Mouse (Mus musculus) adrenal gland, postnatal 36 days (tissue): Measurements from ENCODE around the gene Cntn1. TPM values are rescaled to one million over a fixed set of nuclear protein-coding genes. Genes with fewer than 3 reads are reported as not detected.

Experiments
- DNase-seq, 2 experiments: peaks; one replicate each; pipeline ENCODE4 v3.0.0; 2021; ENCODE audit warnings: mixed read lengths in 1 of 2
- total RNA-seq, 2 experiments: library from RNA; stranded (reverse); gene quantifications; 2 replicates each; pipeline ENCODE4 v1.2.3; 2021

Cntn1 gene
- total RNA-seq, 2 experiments from 2014 or later = 2.4 to 2.5 TPM

GRCm38 (mm10) chr15:92137026-92137425 lies 86.1 kb downstream of the Cntn1 start:
- no peak for DNase-seq

GRCm38 (mm10) chr15:92141972-92142371 lies 91.0 kb downstream of the Cntn1 start:
- DNase-seq = no peak

DNA sequence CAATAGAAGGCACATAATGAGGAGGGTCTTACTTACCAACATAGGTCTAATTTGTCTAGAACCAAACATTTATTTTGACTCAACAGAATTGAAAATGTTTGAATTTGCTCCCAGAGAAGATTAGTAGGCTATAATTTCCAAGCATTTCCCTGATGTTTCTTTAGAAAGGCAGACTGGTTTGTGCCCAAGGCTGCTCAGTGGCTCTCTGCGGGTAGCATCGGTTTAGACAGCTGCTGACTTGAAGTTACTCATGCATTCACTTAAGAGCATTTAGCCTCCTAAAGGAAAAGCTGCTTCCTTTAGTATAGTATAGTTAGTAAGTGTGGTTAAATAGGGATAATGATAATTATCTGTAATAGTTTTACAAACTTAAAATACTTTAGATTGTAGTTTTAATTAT lies 104.0 kb downstream of the Cntn1 start:
- DNase-seq = no peak

- DNase-seq = no peak
These were observed 109.8 kb downstream of the Cntn1 start for GRCm38 (mm10) chr15:92160855-92161162.

DNA sequence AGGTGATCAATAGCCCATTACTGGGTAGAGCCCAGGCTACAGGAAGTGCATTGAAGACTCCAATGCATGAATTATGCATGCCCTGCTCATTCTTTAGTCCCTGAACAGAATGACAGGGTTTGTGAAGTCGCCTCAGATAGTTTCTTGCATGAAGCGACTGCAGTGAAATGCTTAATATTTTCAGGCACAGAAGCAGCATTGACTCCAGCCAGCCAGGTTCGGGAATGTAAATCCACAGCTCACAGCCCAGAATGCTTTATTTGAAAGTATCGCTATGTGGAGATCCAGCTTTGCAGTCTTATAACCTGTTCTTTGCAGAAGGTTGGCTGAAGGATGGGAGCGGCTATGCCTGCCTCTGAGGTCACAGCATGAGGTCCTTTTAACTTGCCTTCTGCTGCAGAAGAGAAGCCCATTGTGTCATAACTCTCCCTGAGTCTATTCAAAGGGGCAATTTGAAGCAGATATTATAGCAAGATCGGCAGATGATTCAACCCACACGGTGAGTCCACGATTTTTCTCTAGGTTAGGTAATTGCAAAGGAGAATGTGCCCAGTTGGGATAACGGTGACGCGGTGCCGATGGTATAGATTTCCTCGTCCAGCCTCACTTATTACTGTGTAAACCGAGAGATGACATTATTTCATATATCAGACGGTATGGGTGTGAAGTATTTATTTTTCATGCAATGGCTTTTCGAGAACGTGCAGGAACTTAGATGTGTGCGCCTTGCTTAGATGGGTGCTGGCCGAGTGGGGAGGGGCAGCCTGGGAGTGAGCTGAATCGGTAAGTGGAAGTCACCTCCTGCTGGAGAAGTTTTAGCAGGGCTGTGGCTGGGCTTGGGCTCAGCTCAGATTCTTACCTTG lies 110.4 kb downstream of the Cntn1 start:
- DNase-seq = peak in 1 of 2 experiments; percentile 22

GRCm38 (mm10) chr15:92162835-92163234 lies 111.9 kb downstream of the Cntn1 start:
- DNase-seq = no peak

DNA sequence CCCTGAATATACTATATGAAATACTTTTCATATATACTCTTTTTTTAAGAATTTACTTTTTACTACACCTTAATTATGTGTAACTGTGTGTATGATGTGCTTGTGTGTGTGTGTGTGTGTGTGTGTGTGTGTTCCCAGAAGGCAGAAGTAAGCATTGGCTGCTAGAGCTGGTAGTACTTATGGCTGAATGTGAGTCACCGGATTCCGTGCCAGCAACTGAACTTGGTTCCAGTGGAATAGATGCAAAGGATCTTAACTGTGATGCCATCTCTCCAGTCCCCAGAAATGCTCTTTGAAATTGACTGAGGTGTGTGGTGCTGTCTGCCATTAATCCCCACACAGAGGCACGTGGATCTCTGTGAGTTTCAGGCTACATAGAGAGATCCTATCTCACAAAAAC lies 113.2 kb downstream of the Cntn1 start:
- DNase-seq = peak; percentile 19 to 44

DNA sequence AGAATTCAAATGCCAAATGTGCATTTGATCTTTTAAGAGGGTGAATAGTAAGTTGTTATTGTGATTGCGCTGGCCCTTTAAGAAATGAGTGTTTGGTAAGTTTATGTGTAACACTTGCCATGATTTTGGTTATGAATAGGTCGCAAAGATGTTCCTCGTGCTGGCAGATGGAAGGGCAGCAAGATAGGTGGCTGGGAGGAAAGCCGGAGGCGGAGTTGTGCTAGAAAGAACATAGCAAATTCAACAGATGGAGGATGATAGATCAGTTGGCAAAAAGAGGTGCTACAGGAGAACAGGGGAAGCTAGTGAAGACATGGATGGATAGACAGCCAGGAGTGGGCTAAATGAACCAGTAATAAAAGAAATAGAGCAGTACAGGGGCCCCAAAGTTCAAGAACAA lies 115.3 kb downstream of the Cntn1 start:
- no peak for DNase-seq

DNA sequence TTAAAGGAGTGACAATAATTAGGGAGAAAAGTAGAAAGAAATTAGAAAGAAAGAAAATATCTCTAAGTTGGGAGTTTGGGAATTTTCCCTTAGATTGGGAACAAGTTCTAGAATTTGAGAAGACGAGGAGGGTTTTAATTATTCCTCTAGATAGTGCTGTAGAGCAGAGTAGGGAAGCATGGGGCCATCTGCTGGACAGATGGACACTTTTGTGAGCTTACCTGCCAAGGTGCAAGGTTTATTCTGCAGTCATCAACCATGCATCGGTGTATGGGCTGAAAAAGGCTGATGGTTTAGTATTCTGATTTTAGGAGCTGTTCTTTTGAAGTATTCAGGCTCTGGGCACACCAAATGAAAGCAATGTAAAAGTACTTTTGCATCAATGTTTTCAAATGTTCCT lies 124.8 kb downstream of the Cntn1 start:
- no peak for DNase-seq

GRCm38 (mm10) chr15:92177413-92177812 lies 126.4 kb downstream of the Cntn1 start:
- DNase-seq = peak; percentile 50 to 59

DNA sequence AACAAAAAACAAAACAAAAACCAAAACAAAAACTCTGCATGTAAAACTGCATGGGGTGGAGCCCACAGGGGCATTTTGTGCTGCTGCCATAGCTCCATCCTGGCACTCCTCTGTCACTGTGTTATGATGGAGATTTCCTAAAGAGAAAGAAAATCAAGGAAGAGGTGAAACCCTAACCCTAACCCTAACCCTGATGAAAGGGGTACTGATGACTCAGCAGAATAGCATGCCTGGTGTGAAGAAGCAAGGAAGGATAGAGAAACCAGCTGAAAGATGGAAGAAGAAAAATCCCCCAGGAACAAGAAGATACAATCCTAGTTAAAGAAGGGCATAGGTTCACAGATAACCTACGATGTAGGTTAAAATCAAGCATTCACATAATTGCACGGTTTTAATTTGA lies 134.5 kb downstream of the Cntn1 start:
- no peak for DNase-seq

- peak; percentile 63 to 71 for DNase-seq
These were observed 139.0 kb downstream of the Cntn1 start for GRCm38 (mm10) chr15:92190000-92190399.

DNA sequence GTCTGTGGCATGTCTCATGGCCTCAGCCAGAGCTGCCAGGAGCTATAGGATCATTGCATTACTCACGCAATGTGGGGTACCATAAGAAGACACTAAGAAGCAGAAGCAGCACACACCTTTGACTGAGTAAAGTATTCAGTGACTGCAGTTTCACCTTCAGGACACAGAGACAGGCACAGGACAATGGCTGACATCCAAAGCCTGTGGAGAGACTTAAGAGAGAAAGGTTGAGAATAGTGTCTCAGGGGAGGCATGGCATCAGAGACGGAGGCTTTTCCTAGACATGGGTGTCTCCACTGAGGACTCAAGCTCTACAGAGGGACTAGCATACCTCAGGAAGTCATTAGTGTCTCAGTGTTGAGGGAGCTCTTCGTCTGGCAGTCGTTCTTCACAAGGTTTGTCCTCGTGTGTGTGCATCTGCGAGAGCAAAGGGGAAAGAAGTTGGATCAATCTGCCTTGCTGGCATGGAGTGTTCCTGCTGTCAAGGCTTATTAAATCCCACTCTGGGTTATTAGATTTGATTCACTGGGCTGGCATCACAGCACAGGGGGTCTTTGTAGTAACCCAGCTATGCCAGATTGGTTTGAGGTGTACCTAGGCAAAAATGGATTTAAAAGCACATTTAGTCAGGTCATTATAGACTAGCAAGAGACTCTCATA lies 149.5 kb downstream of the Cntn1 start:
- no peak for DNase-seq

- DNase-seq = no peak
These were observed 155.7 kb downstream of the Cntn1 start for GRCm38 (mm10) chr15:92206695-92207094.

GRCm38 (mm10) chr15:92209778-92210177 lies 158.8 kb downstream of the Cntn1 start:
- no peak for DNase-seq

GRCm38 (mm10) chr15:92210486-92211235 lies 159.7 kb downstream of the Cntn1 start:
- no peak for DNase-seq

- DNase-seq = peak; percentile 66 to 72
These were observed 164.9 kb downstream of the Cntn1 start for GRCm38 (mm10) chr15:92215841-92216240.

DNA sequence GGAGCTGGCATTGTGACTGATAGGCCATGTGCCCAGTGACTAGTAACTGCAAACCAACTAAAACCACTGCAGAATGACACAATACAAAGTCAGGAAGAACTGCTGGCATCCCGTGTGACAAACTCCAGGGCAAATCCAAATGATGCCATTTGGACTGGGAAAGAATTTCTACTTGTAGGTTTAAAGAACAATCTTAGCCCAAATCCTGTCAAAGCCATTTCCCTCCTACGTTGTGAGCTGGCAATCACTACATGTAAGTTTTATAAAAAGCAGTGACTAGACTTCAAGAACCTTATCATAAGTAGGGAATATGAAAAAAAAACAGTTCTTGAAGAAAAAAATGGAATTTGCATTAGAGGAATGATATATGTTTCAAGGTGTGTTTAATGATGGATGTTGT lies 170.5 kb downstream of the Cntn1 start:
- DNase-seq = no peak

DNA sequence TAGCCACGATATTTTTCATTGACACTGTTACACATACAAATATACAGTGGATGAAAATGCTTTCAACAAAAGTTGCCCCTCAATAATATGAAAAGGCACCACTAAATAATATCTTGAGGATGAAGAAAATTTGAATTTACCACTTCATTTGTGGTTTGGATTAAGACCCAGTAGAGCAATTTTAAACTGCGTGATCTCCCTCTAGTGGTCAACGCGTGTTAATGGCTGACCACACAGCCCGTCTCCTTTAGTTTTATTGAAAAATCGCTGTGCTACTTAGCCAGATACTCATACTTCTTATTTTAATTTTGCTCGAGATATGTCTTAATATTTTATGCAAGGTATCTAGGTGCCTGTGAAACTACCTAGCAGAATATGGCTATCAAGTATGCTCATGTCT lies 180.4 kb downstream of the Cntn1 start:
- DNase-seq = peak; percentile 2 to 9

DNA sequence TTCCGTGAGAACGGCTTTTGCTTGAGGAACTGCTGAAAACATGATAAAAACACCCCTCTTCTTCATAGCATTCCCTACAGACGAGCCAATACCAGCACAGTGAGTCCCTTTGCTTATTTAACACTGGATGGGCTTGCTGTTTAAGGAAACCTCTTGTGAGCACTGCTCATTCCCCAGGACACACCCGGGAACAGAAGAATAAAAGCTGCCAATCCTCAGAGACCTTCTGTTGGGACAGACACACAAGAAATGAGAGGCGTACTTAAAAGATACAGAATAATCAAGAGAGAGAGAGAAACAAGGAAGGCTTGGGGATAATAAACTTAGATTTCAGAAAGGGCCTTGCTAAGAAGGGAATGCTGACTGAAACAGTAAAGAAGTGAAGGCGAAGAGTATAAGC lies 184.9 kb downstream of the Cntn1 start:
- no peak for DNase-seq

GRCm38 (mm10) chr15:92264980-92265707 lies 214.2 kb downstream of the Cntn1 start:
- DNase-seq = peak in 1 of 2 experiments; percentile 20

DNA sequence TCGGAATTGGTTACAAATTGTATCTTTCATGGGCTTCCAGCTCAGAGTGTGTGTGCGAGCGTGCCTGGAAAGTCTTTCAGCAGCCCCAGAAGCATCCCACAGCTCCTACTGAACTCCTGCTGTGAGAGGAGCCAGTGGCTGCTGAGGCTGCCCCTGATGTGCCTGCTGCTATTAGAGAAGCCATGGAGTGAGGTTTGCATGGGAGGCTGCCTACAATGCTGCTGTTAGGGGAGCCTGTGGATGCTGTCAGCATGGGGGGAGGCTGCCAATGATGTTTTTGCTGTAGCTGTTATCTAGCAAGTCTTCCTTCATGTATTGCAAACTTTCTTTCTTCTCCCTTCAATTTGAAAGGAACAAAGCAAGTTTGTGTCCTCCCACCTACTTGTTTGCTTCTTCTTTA lies 217.4 kb downstream of the Cntn1 start:
- no peak for DNase-seq
